Mouse (Mus musculus) C2C12 (cell line): ENCODE data around the gene Fam210b. TPM values are rescaled to one million over a fixed set of nuclear protein-coding genes. Genes with fewer than 3 reads are reported as not detected.

Experiments
- H3K27me3 ChIP-seq: one replicate; pipeline ENCODE4 v1.6.1; 2011; ENCODE audit not compliant: control insufficient read depth, insufficient read depth, insufficient read length
- H3K36me3 ChIP-seq: one replicate; pipeline ENCODE4 v1.6.1; 2011; ENCODE audit not compliant: control insufficient read depth, insufficient read depth
- H3K4me3 ChIP-seq: one replicate; pipeline ENCODE4 v1.5.1; 2011; ENCODE audit warnings: mild to moderate bottlenecking, control low read depth; ENCODE audit not compliant: poor library complexity, insufficient read depth, severe bottlenecking
- H3K79me2 ChIP-seq: one replicate; pipeline ENCODE4 v1.6.1; 2011; ENCODE audit not compliant: control insufficient read depth, insufficient read depth
- H3K79me3 ChIP-seq: one replicate; pipeline ENCODE4 v1.6.1; 2011; ENCODE audit warnings: low read depth, control low read depth
- H3ac ChIP-seq: one replicate; pipeline ENCODE3; 2011; ENCODE audit warnings: low read depth; ENCODE audit not compliant: control insufficient read depth, insufficient read length
- CEBPB ChIP-seq: IDR thresholded peaks from one replicate; pipeline ENCODE4 v1.6.1; 2011; ENCODE audit warnings: low read depth, mild to moderate bottlenecking, control low read depth, moderate library complexity
- CTCF ChIP-seq: IDR thresholded peaks from one replicate; pipeline ENCODE4 v1.5.1; 2011; ENCODE audit not compliant: control insufficient read depth, insufficient read depth, insufficient read length
- FOSL1 ChIP-seq: IDR thresholded peaks from one replicate; pipeline ENCODE4 v1.8.0; 2011; ENCODE audit warnings: mild to moderate bottlenecking, low read length; ENCODE audit not compliant: poor library complexity, insufficient read depth, severe bottlenecking
- MAX ChIP-seq: IDR thresholded peaks from one replicate; pipeline ENCODE4 v1.6.1; 2011; ENCODE audit warnings: mild to moderate bottlenecking, control low read depth
- MYOD1 ChIP-seq: IDR thresholded peaks from one replicate; pipeline ENCODE4 v1.6.1; 2011; ENCODE audit warnings: low read depth; ENCODE audit not compliant: control insufficient read depth, insufficient read length
- MYOG ChIP-seq: IDR thresholded peaks from one replicate; pipeline ENCODE4 v1.6.1; 2011; ENCODE audit not compliant: control insufficient read depth, insufficient read length; ENCODE audit errors: extremely low read depth
- USF1 ChIP-seq: IDR thresholded peaks from one replicate; pipeline ENCODE4 v1.6.1; 2011; ENCODE audit warnings: low read depth, mild to moderate bottlenecking, control low read depth, moderate library complexity
- polyA plus RNA-seq: library from polyadenylated mRNA; unstranded; fragments of >200 nt; fragmentation: generic; extraction: Trizol; gene quantifications from one replicate; pipeline ENCODE4 v1.2.1, GENCODE M21; 2012; ENCODE audit warnings: missing spikeins

Gene Fam210b
- polyA plus RNA-seq, 1 experiment = 2.3 TPM

DNA sequence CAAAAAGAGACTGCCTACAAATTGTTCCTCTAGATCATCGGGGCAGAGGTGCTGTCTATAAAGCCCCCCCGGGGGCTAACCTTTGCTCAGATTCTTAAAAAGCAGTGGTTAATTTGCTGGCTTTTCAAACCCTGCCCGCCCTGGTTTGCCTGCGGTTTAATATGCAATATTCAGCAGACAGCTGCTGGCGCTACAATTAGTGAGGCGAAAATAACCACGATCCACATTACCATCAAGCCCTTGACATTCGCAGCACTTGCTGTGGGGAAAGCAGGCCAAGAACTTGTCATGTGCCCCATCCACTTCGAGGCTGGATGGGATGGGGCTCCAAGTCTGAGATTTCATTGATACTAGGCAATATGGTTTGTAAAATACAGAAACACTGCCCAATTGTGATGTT is 7.9 kb downstream of the Fam210b start:
- Histone ChIP-seq H3ac (no peak overlapping the region), H3K4me3 (no peak overlapping the region), H3K27me3 (no peaks in the 10 kb centered on the region), H3K79me3 (peaks cover under 1% of the 10 kb centered on the region), H3K79me2 (peaks cover 3% of the 10 kb centered on the region), H3K36me3 (peaks cover 39% of the 10 kb centered on the region)
- no peak for TF ChIP-seq MAX
- no peak for TF ChIP-seq USF1
- no peak for TF ChIP-seq MYOG
- no peak for TF ChIP-seq FOSL1
- TF ChIP-seq MYOD1 = no peak
- TF ChIP-seq CEBPB = no peak
- TF ChIP-seq CTCF = no peak

DNA sequence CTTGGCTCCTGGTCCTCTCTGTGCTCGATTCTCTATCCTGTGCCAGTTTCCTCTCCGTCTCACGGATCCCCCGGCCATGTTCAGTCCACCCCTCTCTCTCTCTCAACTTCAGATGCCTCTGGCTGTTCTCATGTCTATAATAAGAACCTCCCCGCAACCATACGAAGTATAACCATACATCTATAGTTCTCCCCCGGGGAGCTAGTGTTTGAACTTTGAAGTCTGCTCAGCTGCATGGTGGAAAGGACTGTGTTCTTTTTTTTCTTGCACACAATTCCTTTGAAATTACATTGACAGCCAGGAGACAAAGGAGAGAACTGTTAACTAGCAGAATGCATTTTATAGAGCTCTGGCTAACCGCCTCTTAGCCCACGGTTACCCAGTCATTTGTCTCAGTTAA is 9.4 kb downstream of the Fam210b start:
- Histone ChIP-seq H3K27me3 (no peaks in the 10 kb centered on the region), H3K79me2 (peaks cover 18% of the 10 kb centered on the region), H3K36me3 (peaks cover 55% of the 10 kb centered on the region), H3ac (no peak overlapping the region), H3K4me3 (no peak overlapping the region), H3K79me3 (peaks cover 7% of the 10 kb centered on the region)
- TF ChIP-seq MAX (no peak), FOSL1 (no peak), CEBPB (no peak), MYOG (no peak), CTCF (no peak), MYOD1 (no peak), USF1 (no peak)

DNA sequence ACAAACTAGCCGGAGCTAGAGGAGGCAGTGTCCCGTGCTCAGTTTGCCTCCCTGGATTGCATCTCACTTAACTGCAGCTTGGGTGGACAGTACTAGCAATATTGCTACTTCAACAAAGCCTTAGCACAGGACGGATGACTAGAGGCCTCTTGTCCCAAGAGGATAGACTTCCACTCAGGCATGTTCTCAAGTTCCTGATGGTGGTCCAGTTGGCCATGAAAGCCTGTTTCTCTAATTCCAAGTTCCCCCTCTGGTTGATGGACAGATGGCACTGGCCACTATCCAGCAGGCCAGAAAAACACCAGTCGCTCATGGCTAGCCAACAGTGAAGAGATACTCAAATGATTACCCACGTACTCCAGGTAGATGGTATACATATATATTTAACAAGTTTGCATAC is 10.5 kb downstream of the Fam210b start:
- Histone ChIP-seq H3K79me2 (peaks cover 29% of the 10 kb centered on the region), H3ac (no peak overlapping the region), H3K27me3 (no peaks in the 10 kb centered on the region), H3K79me3 (peaks cover 11% of the 10 kb centered on the region), H3K4me3 (no peak overlapping the region), H3K36me3 (peaks cover 65% of the 10 kb centered on the region)
- TF ChIP-seq USF1 (no peak), CTCF (no peak), CEBPB (no peak), MAX (no peak), MYOD1 (no peak), MYOG (no peak), FOSL1 (no peak)

GRCm38 (mm10) chr2:172363176-172363575 is 17.8 kb downstream of the Fam210b start:
- Histone ChIP-seq H3K79me3 (peaks cover 61% of the 10 kb centered on the region), H3K4me3 (no peak overlapping the region), H3K36me3 (peaks cover 99% of the 10 kb centered on the region), H3ac (no peak overlapping the region), H3K79me2 (peaks cover 100% of the 10 kb centered on the region), H3K27me3 (no peaks in the 10 kb centered on the region)
- no peak for TF ChIP-seq CEBPB
- no peak for TF ChIP-seq FOSL1
- no peak for TF ChIP-seq MAX
- no peak for TF ChIP-seq MYOG
- TF ChIP-seq CTCF = no peak
- TF ChIP-seq USF1 = no peak
- no peak for TF ChIP-seq MYOD1

DNA sequence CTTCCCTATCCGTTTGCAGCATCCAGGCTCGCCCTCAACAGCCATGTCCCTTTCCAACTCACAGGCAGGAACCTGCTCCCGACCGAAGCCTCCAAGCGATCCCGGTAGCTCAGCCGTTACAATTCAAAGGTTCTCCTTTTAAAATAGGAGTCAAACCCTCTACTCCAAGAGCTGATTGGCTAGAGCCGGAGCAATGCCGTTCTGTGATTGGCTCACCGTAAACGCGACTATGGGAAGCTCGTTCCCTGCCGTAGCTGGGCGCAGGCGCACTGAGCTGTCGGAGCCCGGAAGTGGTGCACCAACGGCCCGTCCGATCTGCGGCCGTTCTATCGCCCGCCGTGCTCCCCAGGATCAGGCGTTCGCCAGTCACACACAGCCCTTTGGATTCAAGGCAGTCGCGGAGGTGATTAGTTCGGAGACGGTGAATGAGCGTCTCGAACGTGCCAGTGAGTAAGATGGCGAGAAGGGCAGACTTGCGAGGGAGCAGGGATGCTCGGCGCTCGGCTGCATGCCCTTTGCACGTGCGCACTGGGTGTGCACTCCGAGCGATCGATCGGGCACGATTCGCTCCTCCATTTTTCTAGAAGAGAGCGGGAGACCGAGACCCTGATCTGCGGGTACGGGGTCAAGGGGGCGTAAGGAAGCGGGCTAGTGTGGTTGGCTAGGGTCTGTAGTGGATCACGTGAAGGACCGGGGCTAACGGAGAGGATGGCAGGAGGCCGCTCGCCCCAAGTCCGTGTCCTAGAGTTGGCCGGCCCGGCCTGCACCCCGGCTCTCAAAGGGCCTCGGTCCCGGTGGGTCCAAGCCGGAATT is 25.3 kb downstream of the Fam210b start, which contains the start of the genes Aurka and Cstf1:
Gene Aurka (minus strand): TSS at position 125 of the 813 bp plus-strand sequence.
Gene Cstf1 (plus strand): TSS at position 271 of the 813 bp plus-strand sequence.
- peaks cover 92% of the 10 kb centered on the region for H3K79me2 ChIP-seq
- H3K79me3 ChIP-seq = peaks cover 70% of the 10 kb centered on the region
- H3K36me3 ChIP-seq = peaks cover 60% of the 10 kb centered on the region
- peak within 1 kb of the TSS; percentile 97 for H3K4me3 ChIP-seq
- H3K27me3 ChIP-seq = no peaks in the 10 kb centered on the region
- peak within 1 kb of the TSS; percentile 90 for H3ac ChIP-seq
- TF ChIP-seq CTCF (no peak), USF1 (peak; percentile 76), MAX (peak; percentile 97)

GRCm38 (mm10) chr2:172371258-172371657 is 25.9 kb downstream of the Fam210b start:
- Histone ChIP-seq H3K27me3 (no peaks in the 10 kb centered on the region), H3K79me2 (peaks cover 86% of the 10 kb centered on the region), H3K79me3 (peaks cover 70% of the 10 kb centered on the region), H3K4me3 (peak overlapping the region; percentile 97), H3ac (peak overlapping the region; percentile 90), H3K36me3 (peaks cover 60% of the 10 kb centered on the region)
- TF ChIP-seq MYOG = no peak
- TF ChIP-seq FOSL1 = no peak
- TF ChIP-seq MAX = no peak
- no peak for TF ChIP-seq CEBPB
- TF ChIP-seq MYOD1 = no peak
- no peak for TF ChIP-seq USF1
- TF ChIP-seq CTCF = no peak
